Mouse (Mus musculus) B cell, adult 67 days (primary cell): ENCODE results near the gene Tuba3b. TPM values are rescaled to one million over a fixed set of nuclear protein-coding genes. Genes with fewer than 3 reads are reported as not detected.

ENCODE experiments used
- total RNA-seq, 2 experiments: library from RNA; stranded (reverse); gene quantifications; 4 replicates each; pipeline ENCODE4 v1.2.4; 2023

Tuba3b gene
- not detected for total RNA-seq

GRCm38 (mm10) chr6:145615666-145616210 lies at the start of gene Tuba3b:
Gene Tuba3b (plus strand): TSS chr6:145615757.

GRCm38 (mm10) chr6:145614219-145614618 lies 1.3 kb upstream of the Tuba3b start, which contains the start of gene Lmntd1:
Gene Lmntd1 (minus strand): TSS chr6:145614319.

Other genes with a start within 250 kb of the Tuba3b start
- gene Lmntd1, start 1.4 kb upstream of the Tuba3b start, total RNA-seq, result under 1 TPM; 0.21 to 0.41 TPM
- gene Rassf8, start 131.0 kb downstream of the Tuba3b start, total RNA-seq, result 1 to 10 TPM in 1 of 2 experiments, under 1 TPM in 1; 0.58 to 1.3 TPM
- gene Bhlhe41, start 249.8 kb downstream of the Tuba3b start, total RNA-seq, result 10 to 100 TPM; 15.1 to 21.8 TPM